Mouse (Mus musculus): ENCODE data around the gene Ugt1a9. TPM values are rescaled to one million over a fixed set of nuclear protein-coding genes. Genes with fewer than 3 reads are reported as not detected.

Gene Ugt1a9
- polyA plus RNA-seq, 1 experiment, result not detected

GRCm38 (mm10) chr1:88229566-88229965 lies 159.0 kb downstream of the Ugt1a9 start:
- 79% methylated on average over 3 of the region's 3 CpGs for WGBS

GRCm38 (mm10) chr1:88229986-88230385 lies 159.4 kb downstream of the Ugt1a9 start:
- WGBS, result 85% methylated on average over 5 of the region's 5 CpGs
- Histone ChIP-seq H3K27me3 (ENCODE audit: control insufficient read depth, insufficient read depth, low read length) (no peaks in the 10 kb centered on the region), H3K4me1 (ENCODE audit: control insufficient read depth, insufficient read depth, insufficient read length) (no peaks in the 10 kb centered on the region), H3K4me3 (ENCODE audit: extremely low read depth, insufficient read depth, insufficient read length) (no peak overlapping the region), H3K36me3 (ENCODE audit: control insufficient read depth, insufficient read depth, low read length) (no peaks in the 10 kb centered on the region), H3K27ac (ENCODE audit: insufficient read depth, low read length) (no peak overlapping the region)
- TF ChIP-seq CTCF (IDR thresholded peaks at IDR 0.05; ENCODE audit: extremely low read depth, insufficient read depth, insufficient read length, insufficient replicate concordance) (no peak), POLR2A (IDR thresholded peaks at IDR 0.05; ENCODE audit: low read depth, low read length) (no peak)
- no peak for DNase-seq (ENCODE audit: low read depth in 1 of 2, low spot score in 2 of 2)

More at GRCm38 (mm10) chr1:88229566-88229965, 159.0 kb downstream of the Ugt1a9 start:
- Histone ChIP-seq H3K4me3 (ENCODE audit: extremely low read depth, insufficient read depth, insufficient read length) (no peak overlapping the region), H3K27me3 (ENCODE audit: control insufficient read depth, insufficient read depth, low read length) (no peaks in the 10 kb centered on the region), H3K36me3 (ENCODE audit: control insufficient read depth, insufficient read depth, low read length) (no peaks in the 10 kb centered on the region), H3K4me1 (ENCODE audit: control insufficient read depth, insufficient read depth, insufficient read length) (no peaks in the 10 kb centered on the region), H3K27ac (ENCODE audit: insufficient read depth, low read length) (no peak overlapping the region)
- TF ChIP-seq CTCF (IDR thresholded peaks at IDR 0.05; ENCODE audit: extremely low read depth, insufficient read depth, insufficient read length, insufficient replicate concordance), result no peak
- no peak for TF ChIP-seq POLR2A (IDR thresholded peaks at IDR 0.05; ENCODE audit: low read depth, low read length)
- DNase-seq (ENCODE audit: low read depth in 1 of 2, low spot score in 2 of 2), result no peak

- Histone ChIP-seq H3K4me3 (ENCODE audit: extremely low read depth, insufficient read depth, insufficient read length) (no peak overlapping the region), H3K27me3 (ENCODE audit: control insufficient read depth, insufficient read depth, low read length) (no peaks in the 10 kb centered on the region), H3K27ac (ENCODE audit: insufficient read depth, low read length) (no peak overlapping the region), H3K4me1 (ENCODE audit: control insufficient read depth, insufficient read depth, insufficient read length) (no peaks in the 10 kb centered on the region), H3K36me3 (ENCODE audit: control insufficient read depth, insufficient read depth, low read length) (no peaks in the 10 kb centered on the region)
- 72% methylated on average over 7 of the region's 7 CpGs for WGBS
- DNase-seq (ENCODE audit: low read depth in 1 of 2, low spot score in 2 of 2), result no peak
- no peak for TF ChIP-seq CTCF (IDR thresholded peaks at IDR 0.05; ENCODE audit: extremely low read depth, insufficient read depth, insufficient read length, insufficient replicate concordance)
- no peak for TF ChIP-seq POLR2A (IDR thresholded peaks at IDR 0.05; ENCODE audit: low read depth, low read length)
Measured at GRCm38 (mm10) chr1:88230421-88230820, 159.8 kb downstream of the Ugt1a9 start.

- no peak for DNase-seq (ENCODE audit: low read depth in 1 of 2, low spot score in 2 of 2)
- H3K4me1 ChIP-seq (ENCODE audit: control insufficient read depth, insufficient read depth, insufficient read length), result no peaks in the 10 kb centered on the region
- no peak overlapping the region for H3K4me3 ChIP-seq (ENCODE audit: extremely low read depth, insufficient read depth, insufficient read length)
- no peak overlapping the region for H3K27ac ChIP-seq (ENCODE audit: insufficient read depth, low read length)
- no peak for TF ChIP-seq CTCF (IDR thresholded peaks at IDR 0.05; ENCODE audit: extremely low read depth, insufficient read depth, insufficient read length, insufficient replicate concordance)
- no peak for TF ChIP-seq POLR2A (IDR thresholded peaks at IDR 0.05; ENCODE audit: low read depth, low read length)
- no peaks in the 10 kb centered on the region for H3K27me3 ChIP-seq (ENCODE audit: control insufficient read depth, insufficient read depth, low read length)
- 76% methylated on average over 6 of the region's 6 CpGs for WGBS
- no peaks in the 10 kb centered on the region for H3K36me3 ChIP-seq (ENCODE audit: control insufficient read depth, insufficient read depth, low read length)
Measured at GRCm38 (mm10) chr1:88230981-88231802, 160.6 kb downstream of the Ugt1a9 start.

- WGBS, result 68% methylated on average over 7 of the region's 7 CpGs
- no peak overlapping the region for H3K4me3 ChIP-seq (ENCODE audit: extremely low read depth, insufficient read depth, insufficient read length)
- no peak overlapping the region for H3K27ac ChIP-seq (ENCODE audit: insufficient read depth, low read length)
- TF ChIP-seq POLR2A (IDR thresholded peaks at IDR 0.05; ENCODE audit: low read depth, low read length) (no peak), CTCF (IDR thresholded peaks at IDR 0.05; ENCODE audit: extremely low read depth, insufficient read depth, insufficient read length, insufficient replicate concordance) (no peak)
- H3K27me3 ChIP-seq (ENCODE audit: control insufficient read depth, insufficient read depth, low read length), result no peaks in the 10 kb centered on the region
- no peaks in the 10 kb centered on the region for H3K4me1 ChIP-seq (ENCODE audit: control insufficient read depth, insufficient read depth, insufficient read length)
- no peak for DNase-seq (ENCODE audit: low read depth in 1 of 2, low spot score in 2 of 2)
- no peaks in the 10 kb centered on the region for H3K36me3 ChIP-seq (ENCODE audit: control insufficient read depth, insufficient read depth, low read length)
Measured at GRCm38 (mm10) chr1:88231803-88232499, 161.4 kb downstream of the Ugt1a9 start.

- no peak for TF ChIP-seq POLR2A (IDR thresholded peaks at IDR 0.05; ENCODE audit: low read depth, low read length)
- no peak for TF ChIP-seq CTCF (IDR thresholded peaks at IDR 0.05; ENCODE audit: extremely low read depth, insufficient read depth, insufficient read length, insufficient replicate concordance)
- no peak for DNase-seq (ENCODE audit: low read depth in 1 of 2, low spot score in 2 of 2)
- WGBS, result 53% methylated on average over 3 of the region's 3 CpGs
- H3K4me3 ChIP-seq (ENCODE audit: extremely low read depth, insufficient read depth, insufficient read length), result no peak overlapping the region
- H3K36me3 ChIP-seq (ENCODE audit: control insufficient read depth, insufficient read depth, low read length), result no peaks in the 10 kb centered on the region
- H3K27ac ChIP-seq (ENCODE audit: insufficient read depth, low read length), result no peak overlapping the region
- H3K4me1 ChIP-seq (ENCODE audit: control insufficient read depth, insufficient read depth, insufficient read length), result no peaks in the 10 kb centered on the region
- H3K27me3 ChIP-seq (ENCODE audit: control insufficient read depth, insufficient read depth, low read length), result no peaks in the 10 kb centered on the region
Measured at GRCm38 (mm10) chr1:88232664-88233380, 162.2 kb downstream of the Ugt1a9 start.
